Mouse (Mus musculus): ENCODE data around the gene Gm5431. TPM values are rescaled to one million over a fixed set of nuclear protein-coding genes. Genes with fewer than 3 reads are reported as not detected.
"Not testable (repeated sequence)": the region's sequence is repeated elsewhere in the genome, so short reads cannot be mapped to it uniquely, and the experiment has no call there.

The Gm5431 gene
- polyA plus RNA-seq, 1 experiment from 2014 or later = 0.13 TPM

DNA sequence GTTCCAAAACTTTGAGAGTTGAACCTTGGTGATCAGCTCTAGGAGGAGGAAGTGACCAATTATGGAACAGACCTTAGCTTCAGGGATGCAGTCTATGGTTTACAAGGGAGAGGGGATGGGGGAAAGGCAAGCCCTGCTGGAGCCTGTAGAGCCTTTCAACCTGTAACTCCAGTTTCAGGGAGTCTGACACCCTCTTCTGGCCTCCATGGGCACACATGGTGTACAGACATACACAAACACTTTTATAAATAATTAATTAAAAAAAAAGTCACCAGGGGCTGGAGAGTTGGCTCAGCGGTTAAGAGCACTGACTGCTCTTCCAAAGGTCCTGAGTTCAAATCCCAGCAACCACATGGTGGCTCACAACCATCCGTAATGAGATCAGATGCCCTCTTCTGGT lies 55.7 kb downstream of the Gm5431 start:
- 82% methylated on average over 2 of the region's 2 CpGs for WGBS
- not testable (repeated sequence) for H3K4me3 ChIP-seq; H3K4me2 ChIP-seq (replicated peaks); H3K9ac ChIP-seq; ATAC-seq (ENCODE audit: low FRiP score, low read depth); H3K9me3 ChIP-seq; H3K4me1 ChIP-seq; H3K27ac ChIP-seq; H3K36me3 ChIP-seq
- H3K27me3 ChIP-seq = peaks cover 22% of the 10 kb centered on the region

DNA sequence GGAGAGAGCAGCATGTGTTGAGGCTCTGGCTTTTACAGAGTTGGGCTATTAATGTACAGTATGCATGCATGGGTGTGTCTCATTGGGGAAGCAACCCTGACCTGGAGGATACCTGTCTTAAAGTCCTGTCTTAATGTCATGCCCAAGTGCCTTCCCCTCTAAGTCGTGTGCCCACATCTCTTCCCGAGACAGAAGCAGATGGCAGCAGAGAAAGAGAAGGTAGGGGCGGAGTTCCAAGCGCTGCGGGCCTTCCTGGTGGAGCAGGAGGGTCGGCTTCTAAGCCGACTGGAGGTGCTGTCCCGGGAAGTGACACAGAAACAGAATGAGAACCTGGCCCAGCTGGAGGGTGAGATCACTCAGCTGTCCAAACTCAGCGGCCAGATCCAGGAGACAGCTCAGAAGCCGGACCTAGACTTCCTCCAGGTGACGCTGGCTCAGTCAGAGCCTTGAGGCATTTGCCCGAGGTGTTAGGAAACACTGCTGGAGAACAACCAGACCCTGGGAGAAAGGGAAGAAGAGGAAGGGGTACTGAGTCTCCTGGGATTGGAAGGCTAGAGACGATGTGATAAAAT lies 56.7 kb downstream of the Gm5431 start:
- Histone ChIP-seq H3K4me2 (replicated peaks) (no peak overlapping the region; the same call in 1 of the 2 replicates), H3K9me3 (no peaks in the 10 kb centered on the region), H3K27ac (no peak overlapping the region), H3K4me1 (no peaks in the 10 kb centered on the region), H3K9ac (no peak overlapping the region), H3K4me3 (no peak overlapping the region), H3K36me3 (no peaks in the 10 kb centered on the region), H3K27me3 (peaks cover 22% of the 10 kb centered on the region)
- 21% methylated on average over 13 of the region's 13 CpGs for whole genome bisulfite sequencing
- no peak for ATAC-seq (ENCODE audit: low FRiP score, low read depth)

DNA sequence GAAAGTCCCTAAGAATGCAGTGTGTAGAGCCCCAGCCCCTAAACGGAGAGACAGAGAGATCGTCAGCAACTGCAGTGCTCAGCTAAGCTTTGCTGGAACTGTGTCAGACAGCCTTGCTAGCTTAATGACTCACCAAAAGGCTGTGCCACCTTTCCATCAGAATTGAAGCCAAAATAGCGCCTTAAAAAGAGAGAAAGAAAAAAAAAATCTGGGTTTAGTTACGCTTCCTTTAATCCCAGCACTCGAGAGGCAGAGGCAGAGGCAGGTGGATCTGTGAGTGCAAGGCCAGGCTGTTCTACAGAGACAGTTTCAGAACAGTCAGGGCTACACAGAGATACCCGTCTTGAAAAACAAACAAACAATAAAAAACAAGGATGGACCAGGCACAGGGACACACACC lies 57.7 kb downstream of the Gm5431 start:
- 57% methylated on average over 6 of the region's 6 CpGs for WGBS
- H3K4me3 ChIP-seq = no peak overlapping the region
- no peaks in the 10 kb centered on the region for H3K4me1 ChIP-seq
- no peaks in the 10 kb centered on the region for H3K9me3 ChIP-seq
- H3K36me3 ChIP-seq = no peaks in the 10 kb centered on the region
- no peak overlapping the region for H3K4me2 ChIP-seq (replicated peaks)
- no peak for ATAC-seq (ENCODE audit: low FRiP score, low read depth)
- H3K27ac ChIP-seq = no peak overlapping the region
- no peak overlapping the region for H3K9ac ChIP-seq
- peaks cover 17% of the 10 kb centered on the region for H3K27me3 ChIP-seq

DNA sequence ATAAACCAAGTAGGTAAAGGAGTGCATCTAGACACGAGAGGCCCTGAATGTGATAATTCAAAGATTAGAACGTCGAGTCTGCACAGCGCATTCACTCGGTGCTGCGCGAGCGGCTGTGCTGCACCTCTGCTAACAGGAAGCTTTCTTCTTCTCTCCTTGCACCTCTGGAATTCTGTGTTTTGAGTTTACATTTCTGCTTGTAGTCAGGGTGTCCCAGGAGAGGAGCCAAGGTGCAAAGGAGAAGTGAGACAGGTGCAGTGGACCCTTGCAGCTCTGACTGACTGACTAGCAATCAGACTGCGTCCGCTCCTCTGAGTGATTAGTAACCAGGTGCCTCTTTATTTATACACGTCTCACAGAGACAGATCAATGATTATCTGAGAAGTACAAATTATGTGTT lies 58.8 kb downstream of the Gm5431 start:
- H3K4me3 ChIP-seq = no peak overlapping the region
- no peak overlapping the region for H3K27ac ChIP-seq
- 82% methylated on average over 11 of the region's 11 CpGs for WGBS
- peaks cover 14% of the 10 kb centered on the region for H3K27me3 ChIP-seq
- H3K9ac ChIP-seq = no peak overlapping the region
- no peaks in the 10 kb centered on the region for H3K9me3 ChIP-seq
- no peak for ATAC-seq (ENCODE audit: low FRiP score, low read depth)
- no peaks in the 10 kb centered on the region for H3K36me3 ChIP-seq
- H3K4me2 ChIP-seq (replicated peaks) = no peak overlapping the region
- H3K4me1 ChIP-seq = 0 out of 2 replicates have a peak, but pooled peaks cover 6% of the 10 kb centered on the region

DNA sequence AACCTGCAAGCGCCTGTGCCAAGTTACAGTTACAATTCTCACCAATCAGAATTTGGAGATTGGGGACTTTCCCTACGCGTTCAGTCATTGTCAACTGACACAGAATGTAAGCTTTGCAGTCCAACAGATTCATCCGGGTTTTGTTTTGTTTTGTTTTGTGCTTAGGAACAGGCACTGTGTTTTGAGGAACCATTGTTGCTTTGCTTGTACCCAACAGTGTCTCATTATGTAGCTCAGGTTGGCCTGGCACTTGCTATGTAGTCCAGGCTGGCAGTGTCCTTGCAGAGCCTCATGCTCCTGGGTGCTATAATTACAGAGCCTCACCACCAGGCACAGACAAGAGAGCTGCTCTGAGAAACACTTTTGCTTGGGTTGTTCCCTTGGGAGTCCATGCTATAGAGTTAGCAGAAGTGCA lies 59.6 kb downstream of the Gm5431 start:
- no peak for ATAC-seq (ENCODE audit: low FRiP score, low read depth)
- WGBS = 87% methylated on average over 4 of the region's 4 CpGs
- Histone ChIP-seq H3K9me3 (no peaks in the 10 kb centered on the region), H3K27me3 (peaks cover 13% of the 10 kb centered on the region), H3K4me2 (replicated peaks) (no peak overlapping the region), H3K4me1 (0 out of 2 replicates have a peak, but pooled peaks cover 8% of the 10 kb centered on the region), H3K9ac (no peak overlapping the region), H3K36me3 (no peaks in the 10 kb centered on the region), H3K4me3 (no peak overlapping the region), H3K27ac (no peak overlapping the region)

DNA sequence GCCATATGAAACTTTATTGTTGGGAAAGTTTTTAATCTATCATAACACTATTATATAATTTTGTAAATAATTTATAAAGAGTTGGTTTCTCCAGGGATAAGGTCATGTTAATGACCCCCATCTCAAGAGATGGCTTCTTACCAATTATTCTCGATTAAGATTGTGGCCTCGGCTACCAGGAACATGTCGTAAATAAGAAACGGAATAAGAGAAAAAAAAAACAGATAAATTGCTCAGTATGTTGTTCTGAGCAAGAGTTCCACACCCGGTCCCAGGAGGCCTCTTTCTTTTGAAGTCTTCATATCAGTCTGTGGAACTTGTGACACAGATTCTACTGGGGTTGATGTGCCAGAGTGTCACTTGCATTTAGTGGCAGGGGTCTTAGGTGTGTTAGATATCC lies 60.8 kb downstream of the Gm5431 start:
- no peak for ATAC-seq (ENCODE audit: low FRiP score, low read depth)
- Histone ChIP-seq H3K4me2 (replicated peaks) (no peak overlapping the region), H3K27me3 (peaks cover 23% of the 10 kb centered on the region), H3K9ac (no peak overlapping the region), H3K27ac (no peak overlapping the region), H3K36me3 (no peaks in the 10 kb centered on the region), H3K4me3 (no peak overlapping the region), H3K4me1 (peaks cover 13% of the 10 kb centered on the region), H3K9me3 (no peaks in the 10 kb centered on the region)
- 80% methylated on average over 5 of the region's 5 CpGs for WGBS

DNA sequence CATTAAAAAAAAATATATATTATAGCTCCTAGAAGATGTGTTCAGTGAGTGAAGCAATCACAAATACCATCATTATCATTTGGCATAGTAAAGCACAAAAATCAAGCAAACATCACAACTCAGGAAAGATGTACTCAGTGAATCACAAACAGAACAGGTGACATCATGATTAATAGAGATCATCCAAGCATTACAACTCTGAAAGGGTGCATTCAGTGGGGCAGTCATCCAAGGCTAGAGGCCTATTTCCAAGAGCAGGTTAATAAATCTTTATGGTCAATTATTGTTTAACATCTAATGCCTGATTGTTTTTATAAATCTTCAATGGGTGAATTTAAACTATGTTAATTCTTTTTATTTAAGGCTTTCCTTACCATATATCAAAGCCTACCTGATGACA lies 61.2 kb downstream of the Gm5431 start:
- H3K4me1 ChIP-seq = peaks cover 13% of the 10 kb centered on the region
- H3K9ac ChIP-seq = no peak overlapping the region
- peaks cover 26% of the 10 kb centered on the region for H3K27me3 ChIP-seq

DNA sequence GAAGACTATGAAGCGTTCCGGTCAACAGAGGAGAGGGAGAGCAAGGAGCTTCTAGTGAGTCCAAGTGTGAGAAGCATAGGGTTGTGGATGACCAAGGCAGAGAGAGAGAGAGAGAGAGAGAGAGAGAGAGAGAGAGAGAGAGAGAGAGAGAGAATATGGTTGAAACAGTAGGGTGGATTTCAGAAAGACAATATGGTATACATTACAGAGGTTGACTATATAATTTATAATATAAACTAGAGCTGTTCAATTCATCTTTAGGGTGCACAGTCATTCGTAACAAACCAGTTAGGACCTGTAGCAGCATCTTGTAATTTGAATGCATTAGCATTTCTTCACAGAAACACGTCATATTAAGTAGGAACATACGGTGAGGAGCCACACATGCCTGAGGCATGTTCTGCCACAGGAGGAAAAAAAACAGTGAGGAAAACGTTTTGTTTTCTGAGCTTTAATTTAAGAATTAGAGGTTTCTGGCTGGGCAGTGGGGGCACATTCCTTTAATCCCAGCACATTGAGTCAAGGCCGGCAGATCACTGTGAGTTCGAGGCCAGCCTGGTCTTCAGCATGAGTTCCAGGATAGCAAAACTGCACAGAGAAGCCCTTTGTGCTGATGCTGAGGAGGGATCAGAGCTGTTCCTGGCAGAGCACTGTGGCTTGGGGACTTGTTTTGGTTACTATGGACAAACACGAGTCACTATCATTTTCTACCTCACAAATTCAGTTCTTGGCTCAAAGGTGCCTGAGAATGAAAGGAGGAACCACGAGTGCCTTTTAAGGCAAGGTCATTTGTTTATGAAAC lies 62.9 kb downstream of the Gm5431 start:
- H3K9me3 ChIP-seq = no peaks in the 10 kb centered on the region
- WGBS = 66% methylated on average over 10 of the region's 10 CpGs

More for the DNA sequence above, 61.2 kb downstream of the Gm5431 start:
- no peak overlapping the region for H3K4me2 ChIP-seq (replicated peaks)
- ATAC-seq (ENCODE audit: low FRiP score, low read depth) = no peak
- H3K4me3 ChIP-seq = no peak overlapping the region
- no peaks in the 10 kb centered on the region for H3K9me3 ChIP-seq
- H3K36me3 ChIP-seq = no peaks in the 10 kb centered on the region
- no peak overlapping the region for H3K27ac ChIP-seq

DNA sequence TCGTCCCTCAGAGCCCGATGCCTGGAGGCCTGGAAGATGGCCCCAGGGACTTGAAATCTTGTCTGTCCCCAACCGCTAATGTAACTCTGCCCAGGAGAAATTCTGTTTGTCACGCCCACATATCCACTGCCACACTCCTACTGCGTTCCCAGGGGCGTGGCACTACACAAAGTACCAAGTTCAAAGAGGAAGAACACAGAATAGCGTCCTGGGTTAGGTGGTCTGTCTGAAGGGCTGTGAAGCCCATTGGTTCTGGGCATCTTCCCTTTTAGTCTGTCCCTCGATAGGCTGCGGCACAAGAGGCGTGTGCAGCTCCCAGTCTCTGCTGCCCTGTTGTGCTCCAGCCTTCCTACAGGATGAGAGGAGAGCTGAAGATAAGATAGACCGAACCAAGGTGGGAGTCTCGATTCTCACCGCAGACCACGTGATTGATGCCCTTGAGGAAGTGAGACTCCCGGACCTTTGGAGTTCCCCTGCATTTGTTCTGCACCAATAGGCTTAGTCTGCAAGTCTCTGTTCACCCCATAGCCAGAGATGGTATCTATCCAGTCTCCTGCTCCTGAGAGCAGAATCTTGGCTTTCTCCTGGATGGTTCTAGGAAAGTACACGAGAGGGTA lies 63.7 kb downstream of the Gm5431 start:
- Histone ChIP-seq H3K27ac (no peak overlapping the region), H3K9ac (peak overlapping the region; percentile 84), H3K4me3 (peak overlapping the region; percentile 90), H3K4me2 (replicated peaks) (peak overlapping the region; percentile 90), H3K9me3 (no peaks in the 10 kb centered on the region), H3K4me1 (peaks cover 13% of the 10 kb centered on the region), H3K27me3 (peaks cover 22% of the 10 kb centered on the region), H3K36me3 (no peaks in the 10 kb centered on the region)
- WGBS = 3% methylated on average over 16 of the region's 16 CpGs
- ATAC-seq (ENCODE audit: low FRiP score, low read depth) = 0 out of 2 replicates have a peak, but pooled peaks have one; percentile 14

More for the DNA sequence above, 62.9 kb downstream of the Gm5431 start:
- ATAC-seq (ENCODE audit: low FRiP score, low read depth) = no peak
- Histone ChIP-seq H3K36me3 (no peaks in the 10 kb centered on the region), H3K4me3 (peak overlapping the region; percentile 90), H3K27ac (no peak overlapping the region), H3K4me1 (peaks cover 13% of the 10 kb centered on the region), H3K4me2 (replicated peaks) (peak overlapping the region; percentile 90), H3K27me3 (peaks cover 22% of the 10 kb centered on the region), H3K9ac (peak overlapping the region; percentile 84; the same call in 1 of the 2 replicates)

Other genes starting within 250 kb of the Gm5431 start
- 706 and 735 TPM in 2 replicates for gene Rack1, start 101.9 kb downstream of the Gm5431 start, polyA plus RNA-seq (2015; fragmentation: Nextera tagmentation; extraction: Ambion mirVana)
- gene Trim41, start 84.9 kb downstream of the Gm5431 start, polyA plus RNA-seq (2015; fragmentation: Nextera tagmentation; extraction: Ambion mirVana) = 7.8 and 8.7 TPM in 2 replicates
- gene Trim7, start 76.1 kb downstream of the Gm5431 start, polyA plus RNA-seq (2015; fragmentation: Nextera tagmentation; extraction: Ambion mirVana) = 1.0 and 1.2 TPM in 2 replicates
- 3.1 and 4.9 TPM in 2 replicates for gene Gm12184, start 75.6 kb downstream of the Gm5431 start, polyA plus RNA-seq (2015; fragmentation: Nextera tagmentation; extraction: Ambion mirVana)
- gene Irgm1, start 30.5 kb downstream of the Gm5431 start, polyA plus RNA-seq (2015; fragmentation: Nextera tagmentation; extraction: Ambion mirVana) = 4.6 and 5.4 TPM in 2 replicates
- 3.1 and 3.3 TPM in 2 replicates for gene Psme2b, start 44.0 kb upstream of the Gm5431 start, polyA plus RNA-seq (2015; fragmentation: Nextera tagmentation; extraction: Ambion mirVana)
- not detected in 2 replicates for gene Olfr56, start 76.7 kb upstream of the Gm5431 start, polyA plus RNA-seq (2015; fragmentation: Nextera tagmentation; extraction: Ambion mirVana)
- gene 9930111J21Rik1, start 77.2 kb upstream of the Gm5431 start, polyA plus RNA-seq (2015; fragmentation: Nextera tagmentation; extraction: Ambion mirVana) = 0.17 and 0.23 TPM in 2 replicates
- gene Gm12185, start 90.0 kb upstream of the Gm5431 start, polyA plus RNA-seq (2015; fragmentation: Nextera tagmentation; extraction: Ambion mirVana) = not detected in 2 replicates
- gene Tgtp1, start 92.0 kb upstream of the Gm5431 start, polyA plus RNA-seq (2015; fragmentation: Nextera tagmentation; extraction: Ambion mirVana) = 0.23 and 0.47 TPM in 2 replicates
- gene 9930111J21Rik2, start 149.0 kb upstream of the Gm5431 start, polyA plus RNA-seq (2015; fragmentation: Nextera tagmentation; extraction: Ambion mirVana) = 0.24 and 0.27 TPM in 2 replicates
- 0.28 TPM in 1 of 2 replicates, not detected in the other for gene Tgtp2, start 162.0 kb upstream of the Gm5431 start, polyA plus RNA-seq (2015; fragmentation: Nextera tagmentation; extraction: Ambion mirVana)
- 0.90 and 0.98 TPM in 2 replicates for gene Ifi47, start 174.4 kb upstream of the Gm5431 start, polyA plus RNA-seq (2015; fragmentation: Nextera tagmentation; extraction: Ambion mirVana)
- 0.04 TPM in 1 of 2 replicates, not detected in the other for gene Olfr1396, start 212.7 kb upstream of the Gm5431 start, polyA plus RNA-seq (2015; fragmentation: Nextera tagmentation; extraction: Ambion mirVana)
- gene Olfr1395, start 240.1 kb upstream of the Gm5431 start, polyA plus RNA-seq (2015; fragmentation: Nextera tagmentation; extraction: Ambion mirVana) = not detected in 2 replicates

Data from limb, embryonic 13.5 days (tissue).